Mouse (Mus musculus): ENCODE measurements at regions not wholly inside any gene's neighbourhood (a gene's known extent, or its start where the extent isn't known, plus 50 kb on each side); places are given as distances from the start of the nearest gene placed in this dataset.

GRCm38 (mm10) chr13:5779410-5779809 lies 81.9 kb upstream of the Klf6 start:
- peak; percentile 21 for DNase-seq (ENCODE audit: low spot score)

DNA sequence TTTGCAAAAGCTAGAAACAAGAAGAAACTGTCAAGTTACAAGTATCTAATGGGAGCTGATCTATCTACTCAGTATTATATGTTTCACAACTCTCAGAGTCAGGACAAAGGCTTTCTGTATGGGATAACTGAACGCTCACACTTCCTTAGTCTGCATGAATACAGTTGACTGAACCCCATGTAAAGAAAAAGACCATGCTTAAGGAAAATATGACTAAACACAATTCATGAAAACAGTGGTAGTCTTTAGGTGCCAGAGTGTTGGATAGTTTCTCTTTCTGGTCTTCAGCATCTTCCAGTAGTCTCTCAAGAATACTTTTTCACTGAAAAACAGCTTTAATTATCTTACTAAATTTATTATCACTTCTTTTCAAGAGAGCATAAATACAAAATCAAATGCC lies 78.7 kb upstream of the Klf6 start:
- no peak for DNase-seq (ENCODE audit: low spot score)

- no peak for DNase-seq (ENCODE audit: low spot score)
Observed at GRCm38 (mm10) chr13:5787114-5787513, 74.2 kb upstream of the Klf6 start.

GRCm38 (mm10) chr13:5789302-5789701 lies 72.0 kb upstream of the Klf6 start:
- no peak for DNase-seq (ENCODE audit: low spot score)

- no peak for DNase-seq (ENCODE audit: low spot score)
Observed at GRCm38 (mm10) chr13:5802079-5802478, 59.2 kb upstream of the Klf6 start.

- no peak for DNase-seq (ENCODE audit: low spot score)
Observed at GRCm38 (mm10) chr13:5802826-5803225, 58.5 kb upstream of the Klf6 start.

DNA sequence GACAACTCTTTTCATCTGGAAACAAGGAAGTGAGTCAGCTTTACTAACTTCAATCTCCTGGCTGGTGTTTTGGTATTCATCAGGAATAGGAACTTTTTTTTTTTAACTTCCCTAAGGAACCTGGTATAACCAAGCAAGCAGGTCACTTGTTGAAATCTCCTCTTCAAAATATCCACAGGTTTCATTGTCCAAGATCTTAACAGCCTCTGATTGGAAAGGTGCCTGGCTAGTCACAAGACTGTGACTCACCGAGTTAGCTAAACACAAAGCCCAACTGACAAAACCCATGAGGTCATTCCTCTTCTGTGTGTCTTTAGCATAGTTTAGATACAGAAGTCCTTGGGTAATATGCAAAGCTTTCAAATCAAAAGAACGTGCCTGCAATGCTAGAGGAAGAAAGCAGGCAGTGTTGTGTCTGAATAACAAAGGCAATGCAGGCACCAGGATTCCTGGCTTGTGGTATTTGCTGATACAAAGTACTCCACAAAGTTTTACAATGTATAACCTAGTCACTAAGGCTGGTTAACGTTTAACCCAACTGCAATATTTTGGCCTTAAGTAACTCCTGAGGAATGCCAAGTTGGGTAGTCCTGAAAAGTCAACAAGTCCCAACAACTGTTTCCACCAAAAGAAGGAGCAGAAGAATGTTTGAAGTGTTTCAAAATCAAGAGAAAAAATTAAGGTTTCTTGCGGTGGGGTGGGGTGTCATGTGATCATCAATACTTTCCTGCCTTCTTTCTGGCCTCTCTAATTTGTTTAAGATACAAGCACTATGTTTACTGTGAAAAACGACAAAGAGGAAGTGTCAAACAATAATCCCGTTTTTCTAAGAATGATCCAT lies 57.5 kb upstream of the Klf6 start:
- DNase-seq (ENCODE audit: low spot score): peak; percentile 78

- no peak for DNase-seq (ENCODE audit: low spot score)
Observed at GRCm38 (mm10) chr13:5804381-5804941, 56.8 kb upstream of the Klf6 start.

- DNase-seq (ENCODE audit: low spot score): no peak
Observed at GRCm38 (mm10) chr13:5808380-5808779, 52.9 kb upstream of the Klf6 start.
